Mouse (Mus musculus) Muller cell, postnatal 12 days (primary cell): ENCODE measurements at regions not wholly inside any gene's neighbourhood (a gene's known extent, or its start where the extent isn't known, plus 50 kb on each side); places are given as distances from the start of the nearest gene placed in this dataset.

Source experiments
- DNase-seq: peaks from one replicate; pipeline ENCODE4 v3.0.0-alpha.2; 2015; ENCODE audit errors: inconsistent ontology term

DNA sequence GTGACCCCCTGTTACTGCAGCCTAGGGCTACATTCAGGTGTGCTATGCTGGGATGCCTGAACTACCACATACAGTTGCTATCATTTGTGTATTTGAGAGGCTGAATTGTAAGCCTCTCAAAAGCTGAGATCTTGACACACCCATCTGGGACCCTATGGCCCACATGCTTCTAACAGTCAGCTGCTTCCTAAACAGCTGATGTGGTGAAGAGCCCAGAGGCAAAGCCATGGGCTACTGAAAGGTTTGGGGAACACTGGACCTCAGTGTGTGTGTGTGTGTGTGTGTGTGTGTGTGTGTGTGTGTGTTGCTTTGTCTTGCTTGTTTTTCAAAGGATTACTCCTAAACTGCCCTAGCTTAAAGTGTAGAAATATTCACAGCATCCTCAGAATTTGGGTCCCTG, 75.0 kb downstream of the Lbh start:
- DNase-seq = no peak

GRCm38 (mm10) chr17:72993626-72994025, 75.5 kb downstream of the Lbh start:
- no peak for DNase-seq

DNA sequence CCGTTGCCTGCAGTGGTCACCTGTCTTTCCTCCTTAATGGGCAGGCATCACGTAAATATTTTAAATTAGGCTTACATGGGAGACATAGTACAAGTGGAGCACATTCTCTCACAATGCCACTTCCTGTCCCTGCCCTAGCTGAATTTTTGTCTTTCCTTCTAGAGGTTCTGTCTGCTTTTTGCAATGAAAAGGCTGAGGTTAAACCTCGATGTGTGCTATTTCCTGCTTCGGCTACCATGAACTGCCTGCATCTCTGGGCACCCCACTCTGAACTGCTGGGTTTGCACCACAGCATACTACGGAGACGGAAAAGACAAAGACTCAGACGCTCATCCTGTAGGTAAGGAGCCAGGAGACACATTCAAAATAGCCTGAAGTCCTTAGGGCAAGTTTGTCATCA, 78.4 kb downstream of the Lbh start:
- DNase-seq = no peak

DNA sequence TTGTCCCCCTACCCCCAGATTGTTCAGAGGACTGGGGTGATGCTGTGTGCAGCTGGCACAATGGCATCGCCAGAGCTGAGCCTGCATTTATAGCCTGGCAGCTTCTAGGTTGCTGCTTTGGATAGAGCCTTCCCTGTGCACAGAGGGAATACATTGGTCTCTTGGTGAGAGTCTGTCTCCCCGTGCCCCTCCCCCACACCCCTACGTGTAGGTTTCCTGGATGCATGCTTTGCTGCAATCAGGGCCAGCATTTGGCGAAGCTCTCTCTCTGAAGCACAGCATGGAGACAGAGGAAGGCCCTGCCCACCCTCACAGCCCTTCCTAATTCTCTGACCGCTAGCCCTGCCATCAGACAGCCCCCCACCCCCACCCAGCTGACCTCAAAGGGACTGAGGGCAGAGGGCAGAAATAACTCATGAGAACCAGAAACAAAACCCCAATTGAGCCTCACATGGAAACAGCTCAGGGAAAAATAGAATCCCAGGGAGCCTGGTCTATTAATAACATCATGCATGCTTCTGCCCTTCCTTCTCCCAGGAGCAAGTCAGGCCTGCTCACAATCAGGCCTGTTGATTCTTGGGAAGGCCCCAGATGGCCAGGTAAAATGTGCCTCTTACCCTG, 79.3 kb downstream of the Lbh start:
- no peak for DNase-seq

GRCm38 (mm10) chr17:73005100-73005499, 87.0 kb downstream of the Lbh start:
- no peak for DNase-seq

- no peak for DNase-seq
Observed at GRCm38 (mm10) chr17:73008901-73009300, 90.8 kb downstream of the Lbh start.

GRCm38 (mm10) chr17:73009962-73010361, 91.9 kb downstream of the Lbh start:
- DNase-seq = peak; percentile 83

DNA sequence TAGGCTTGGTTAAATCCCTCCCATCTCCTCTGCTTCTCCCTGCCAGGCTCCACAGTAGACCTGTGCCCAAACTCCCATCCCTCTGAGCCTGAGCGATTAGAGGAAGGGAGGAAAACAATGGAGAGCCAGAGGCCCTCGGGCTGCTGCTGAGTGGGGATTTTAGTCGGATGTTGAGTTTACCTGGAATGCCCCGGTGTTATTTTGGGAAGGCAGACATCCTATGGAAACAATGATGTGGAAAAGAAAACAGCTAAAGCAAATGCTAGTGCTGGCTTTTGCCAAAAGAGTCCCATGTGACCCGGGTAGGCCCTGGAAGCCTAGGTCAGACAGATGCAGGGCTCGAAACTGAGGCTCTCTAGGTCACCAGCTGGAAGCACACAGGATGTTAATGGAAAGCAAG, 94.3 kb downstream of the Lbh start:
- DNase-seq = no peak

GRCm38 (mm10) chr17:73012954-73013353, 94.8 kb upstream of the Lclat1 start:
- no peak for DNase-seq

DNA sequence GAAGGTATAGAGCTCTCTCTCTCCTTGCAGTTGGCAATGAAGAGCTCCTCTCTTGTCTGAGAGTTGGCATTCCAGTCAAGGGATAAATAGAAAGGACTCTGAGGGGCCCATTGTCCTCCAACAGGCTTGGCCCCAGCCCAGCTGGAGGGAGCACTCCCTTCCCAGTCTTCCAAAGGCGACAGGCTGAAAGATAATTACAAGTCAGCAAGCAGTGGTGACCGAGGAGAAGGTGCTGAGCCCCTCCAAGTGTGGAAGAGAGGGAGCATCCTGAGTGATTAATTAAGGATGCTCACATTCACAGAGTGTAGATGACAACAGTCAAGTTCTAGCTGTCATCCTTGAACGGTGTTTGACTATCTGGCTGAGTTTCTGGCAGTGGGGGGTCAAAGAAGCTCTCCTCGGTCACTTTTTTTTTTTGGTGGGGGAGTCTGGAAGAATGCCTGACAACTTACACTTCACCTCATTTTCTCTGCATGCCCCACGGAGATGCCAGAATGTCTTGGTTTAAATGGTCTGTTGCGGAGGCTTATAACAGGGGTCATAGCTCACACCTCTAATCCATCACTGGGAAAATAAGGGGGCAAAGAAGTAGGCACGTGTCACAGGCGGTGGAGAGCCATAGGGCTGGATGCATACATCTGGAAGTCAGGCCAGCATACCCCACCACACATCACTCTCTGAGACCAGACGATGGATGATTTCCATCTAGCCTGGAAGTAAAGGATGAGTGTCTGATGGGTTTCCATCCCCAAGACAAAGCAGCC, 93.5 kb upstream of the Lclat1 start:
- peak; percentile 79 for DNase-seq

GRCm38 (mm10) chr17:73017173-73017572, 90.6 kb upstream of the Lclat1 start:
- no peak for DNase-seq

DNA sequence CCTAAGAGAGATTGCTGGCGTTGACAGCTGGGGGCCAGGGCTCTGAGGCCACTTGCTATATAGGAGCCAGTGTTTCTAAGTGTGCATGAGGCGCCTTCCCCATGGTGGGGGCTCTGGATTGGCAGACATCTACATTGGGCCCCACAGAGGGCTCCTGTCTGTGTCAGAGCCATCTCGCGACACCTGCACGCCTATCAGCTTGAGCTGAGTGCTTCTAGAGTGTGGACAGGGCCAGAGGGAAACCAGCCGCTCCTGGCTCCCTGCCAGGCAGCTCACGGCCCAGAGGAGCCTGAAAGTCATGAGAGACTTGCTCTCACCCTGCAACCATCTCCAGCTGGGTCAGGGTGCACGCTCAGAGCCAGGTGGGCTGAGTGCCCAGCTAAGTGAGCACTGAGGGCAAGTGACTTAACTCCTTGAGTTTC, 85.1 kb upstream of the Lclat1 start:
- DNase-seq = peak; percentile 34

- no peak for DNase-seq
Observed at GRCm38 (mm10) chr17:73023362-73024107, 84.2 kb upstream of the Lclat1 start.

GRCm38 (mm10) chr17:73027122-73027521, 80.7 kb upstream of the Lclat1 start:
- DNase-seq = no peak

DNA sequence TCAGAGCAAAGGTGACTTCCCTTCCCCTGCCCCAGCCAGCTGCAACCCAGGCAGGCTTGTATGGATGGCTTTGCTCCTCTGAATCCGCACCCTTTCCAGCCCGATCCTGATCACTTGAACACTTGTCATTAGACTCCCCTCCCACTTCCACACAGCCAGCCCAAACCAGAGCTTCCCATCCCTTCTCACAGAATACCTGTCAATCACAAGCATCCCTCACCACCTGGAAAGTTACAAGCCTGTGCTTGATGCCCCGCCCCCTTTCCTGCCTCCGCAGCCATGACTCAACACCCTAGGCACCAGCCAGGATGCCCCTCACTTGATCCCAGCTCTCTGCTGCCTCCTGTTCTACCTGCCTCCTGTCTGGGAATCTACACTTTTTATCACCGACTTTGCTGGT, 76.0 kb upstream of the Lclat1 start:
- no peak for DNase-seq

GRCm38 (mm10) chr17:73032326-73032725, 75.5 kb upstream of the Lclat1 start:
- DNase-seq = no peak

DNA sequence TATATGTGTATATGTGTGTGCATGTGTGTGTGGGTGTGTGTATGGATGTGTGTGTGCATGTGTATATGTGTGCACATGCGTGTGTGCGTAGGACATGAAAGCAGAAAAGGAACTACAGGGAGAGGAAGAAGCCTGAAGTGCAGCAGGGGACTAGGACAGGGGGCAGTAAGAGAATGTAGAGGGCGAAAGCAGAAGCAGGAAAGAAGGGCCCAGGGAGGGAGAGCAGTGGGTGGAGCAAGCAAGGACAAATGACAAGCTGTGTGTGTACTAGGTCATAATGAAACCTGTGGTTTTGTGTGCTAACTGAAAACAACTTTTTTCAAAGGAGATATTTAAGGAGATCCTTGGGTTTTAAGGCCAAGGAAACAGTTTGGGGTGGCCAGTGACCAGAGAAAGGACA, 73.4 kb upstream of the Lclat1 start:
- no peak for DNase-seq

DNA sequence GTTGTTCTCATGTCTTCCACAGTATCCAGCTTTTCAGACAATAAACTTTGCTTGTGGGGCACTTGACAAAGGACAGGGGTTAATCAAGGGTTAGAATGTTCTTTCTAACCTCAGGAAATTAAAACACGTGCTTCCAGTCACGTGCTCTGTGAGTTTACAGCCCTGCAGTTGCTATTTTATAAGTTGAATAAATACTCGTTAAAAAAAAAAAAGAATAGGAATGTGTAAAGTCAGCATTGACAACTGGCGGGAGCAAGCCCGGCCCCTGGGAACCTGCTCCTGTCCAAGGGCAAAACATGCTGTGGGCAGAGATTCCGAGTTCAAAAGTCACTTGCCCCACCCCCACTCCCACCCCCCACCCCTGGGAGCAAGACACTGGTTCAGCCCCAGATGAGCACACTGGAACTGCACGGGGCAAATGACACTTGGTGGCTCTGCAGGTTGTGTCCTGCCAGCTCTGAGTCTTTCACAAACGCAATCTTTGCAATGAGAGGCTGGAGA, 72.8 kb upstream of the Lclat1 start:
- DNase-seq = no peak

DNA sequence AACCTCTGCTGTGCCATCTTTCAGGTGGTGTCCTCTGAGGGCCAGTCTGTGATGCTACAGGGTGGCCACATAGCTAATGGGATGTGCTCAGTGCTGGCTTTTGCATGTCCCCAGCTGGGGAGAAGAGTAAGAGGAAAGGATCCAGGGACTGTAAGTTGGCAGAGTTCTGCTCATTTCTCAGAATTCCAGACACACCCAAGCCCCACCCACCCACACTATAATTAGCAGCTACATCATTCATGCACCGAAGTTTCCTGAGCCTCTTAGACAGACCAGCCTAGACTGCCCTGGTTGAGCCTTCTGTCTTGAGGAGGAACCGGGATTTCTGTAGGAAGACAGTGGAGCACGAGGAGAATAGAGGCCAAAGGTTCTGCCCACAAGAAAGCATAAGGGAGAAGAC, 70.9 kb upstream of the Lclat1 start:
- DNase-seq = no peak

DNA sequence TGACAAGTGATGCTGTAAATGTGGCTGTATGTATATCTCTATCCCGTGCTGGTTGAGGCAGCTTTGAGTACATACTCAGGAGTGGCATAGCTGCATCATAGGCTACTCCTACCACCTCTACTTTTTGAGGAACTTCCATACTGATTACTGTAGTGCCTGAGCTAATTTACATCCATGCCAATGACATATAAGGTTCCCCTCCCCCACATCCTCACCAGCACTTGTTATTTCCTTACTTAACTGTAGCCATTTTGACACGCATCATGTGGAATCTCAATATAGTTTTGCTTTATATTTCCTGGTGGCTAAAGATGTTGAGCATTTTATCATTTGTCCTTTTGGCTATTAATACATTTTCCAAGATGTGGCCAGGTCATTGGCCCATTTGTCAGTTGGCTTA, 69.2 kb upstream of the Lclat1 start:
- no peak for DNase-seq

DNA sequence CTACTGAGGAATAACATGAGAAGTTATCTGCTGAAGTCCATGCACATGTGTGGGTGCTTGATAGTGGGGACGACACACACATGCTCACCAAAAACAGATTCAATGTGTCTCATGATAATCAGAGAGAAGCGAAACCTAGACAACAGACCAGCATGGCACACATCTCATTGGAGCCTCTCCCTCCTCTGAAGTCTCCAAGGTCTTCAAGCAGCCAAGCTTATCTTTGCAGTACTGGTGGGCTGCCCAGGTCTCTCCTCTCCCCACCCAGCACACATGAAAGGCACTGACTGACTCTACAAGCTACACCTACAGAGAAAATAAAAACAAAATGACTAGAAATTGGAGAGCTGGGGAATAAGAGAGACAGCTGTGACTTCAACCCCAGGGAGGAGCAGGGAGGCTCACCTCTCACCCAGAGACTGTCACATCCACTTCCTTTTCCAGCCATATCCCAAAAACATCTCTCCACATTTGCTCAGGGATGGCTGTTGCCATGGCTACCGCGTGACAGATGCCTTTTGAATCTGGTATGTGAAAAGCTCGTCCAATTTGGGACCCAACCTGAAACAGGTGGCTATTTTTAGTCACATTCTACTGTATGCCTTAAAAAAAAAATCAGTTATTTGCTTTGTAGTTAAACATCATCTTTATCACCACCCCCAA, 62.7 kb upstream of the Lclat1 start:
- DNase-seq = no peak

DNA sequence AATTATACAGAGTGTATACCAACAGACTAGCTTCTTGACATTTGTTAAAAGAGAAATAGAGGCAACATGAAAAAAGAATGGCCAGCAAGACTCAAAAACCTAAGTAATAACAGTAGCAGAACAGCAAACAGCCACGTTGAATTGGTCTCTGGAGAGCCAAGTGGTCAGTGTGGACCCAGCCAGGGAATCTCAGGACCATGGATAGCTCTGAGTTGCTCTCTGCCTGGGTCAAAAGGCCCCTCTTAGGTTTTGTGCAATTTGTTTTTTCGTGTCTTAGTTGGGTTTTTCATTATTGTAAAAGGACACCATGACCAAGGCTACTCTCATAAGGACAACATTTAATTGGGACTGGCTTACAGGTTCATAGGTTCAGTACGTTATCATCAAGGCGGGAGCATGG, 60.8 kb upstream of the Lclat1 start:
- DNase-seq = no peak
